Mouse (Mus musculus) adrenal gland, adult 2 months (tissue): ENCODE results near the gene Macrod2. TPM values are rescaled to one million over a fixed set of nuclear protein-coding genes. Genes with fewer than 3 reads are reported as not detected.

Experiments used
- DNase-seq: peaks from one replicate; pipeline ENCODE4 v3.0.0; 2021
- polyA plus RNA-seq: library from polyadenylated mRNA; depleted of rRNA; stranded (reverse); fragments of >200 nt; gene quantifications from 2 replicates; pipeline ENCODE4 v1.2.3, GENCODE M21; 2012
- total RNA-seq, 2 experiments: library from RNA; stranded (reverse); gene quantifications; 2 replicates each; pipeline ENCODE4 v1.2.3; 2021

Macrod2 gene
- total and polyA plus RNA-seq, 3 experiments, result 8.1 to 8.4 (median 8.3) TPM

DNA sequence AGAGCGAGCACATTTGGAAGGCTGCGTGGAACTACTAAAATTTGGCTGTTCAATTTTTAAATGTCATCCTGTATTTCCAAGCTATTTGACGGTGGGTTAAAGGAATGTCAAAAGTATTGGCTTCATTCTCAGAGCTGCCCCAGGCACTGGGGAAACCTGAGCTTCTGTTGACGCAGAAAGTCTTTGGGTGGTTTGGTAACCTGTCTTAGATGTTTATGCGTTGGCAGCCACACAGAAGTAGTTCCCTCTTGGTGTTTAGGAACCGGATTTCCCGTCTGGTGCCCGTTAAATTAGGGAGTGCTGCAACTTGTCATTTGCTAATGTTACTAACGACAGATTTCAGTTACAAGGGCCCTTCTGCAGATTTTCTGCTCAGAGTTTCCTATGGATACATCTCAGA is 1837.7 kb downstream of the Macrod2 start:
- DNase-seq, result no peak

DNA sequence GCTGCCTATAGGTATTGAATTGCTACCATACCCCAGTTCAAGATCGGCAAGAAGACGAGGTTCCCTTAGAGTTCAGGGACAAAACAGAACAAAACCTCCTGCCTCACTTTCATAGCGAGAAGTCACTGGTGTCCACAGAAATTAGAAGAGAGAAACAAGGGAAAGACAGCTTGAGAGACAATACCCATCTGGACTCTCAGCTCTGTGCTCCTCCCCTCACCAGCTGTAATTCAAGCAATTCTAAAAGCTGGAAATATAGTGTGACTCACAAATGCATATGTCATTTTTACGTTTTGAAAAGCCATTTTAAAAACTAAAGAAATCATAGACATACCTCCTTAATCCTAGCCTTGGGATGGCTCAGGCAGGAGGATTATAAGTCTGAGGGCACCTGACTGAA is 1848.4 kb downstream of the Macrod2 start:
- no peak for DNase-seq

DNA sequence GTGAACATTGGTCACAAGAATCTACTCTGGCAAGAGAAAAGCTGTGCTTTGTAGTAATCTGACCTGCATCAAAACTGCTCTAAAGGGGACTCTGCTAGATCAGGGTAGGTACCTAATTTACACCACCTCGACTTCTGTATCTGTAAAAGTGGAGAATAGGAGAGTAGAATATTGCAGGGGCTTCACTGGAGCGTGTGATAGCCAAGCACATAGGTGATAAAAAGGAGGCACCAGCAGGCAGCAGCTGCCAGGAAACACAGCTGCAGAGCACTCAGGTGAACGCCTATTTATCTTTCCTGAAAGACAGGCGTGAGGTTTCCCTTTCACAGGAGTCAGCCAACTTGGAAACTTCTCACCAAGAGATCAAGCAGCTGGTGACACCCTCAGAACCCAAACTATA is 1855.3 kb downstream of the Macrod2 start:
- no peak for DNase-seq

DNA sequence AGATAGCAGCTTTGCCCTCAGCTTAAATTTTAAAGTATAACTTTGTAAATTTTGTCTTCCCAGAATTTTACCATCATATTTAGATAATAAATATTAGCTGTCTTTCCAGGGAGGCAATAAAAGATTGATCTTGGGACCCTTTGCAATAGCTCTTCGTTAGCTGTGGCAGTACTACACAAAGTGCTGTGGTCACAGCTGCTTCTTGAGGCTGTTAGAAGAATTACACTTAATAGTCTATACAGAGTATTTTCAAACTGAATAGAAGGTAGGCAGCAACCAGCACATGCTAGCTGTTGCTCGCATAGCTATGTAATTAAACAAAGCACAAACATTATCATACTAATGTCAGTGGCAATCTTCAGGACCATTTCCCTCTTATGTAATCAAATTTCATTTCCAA is 1856.4 kb downstream of the Macrod2 start:
- no peak for DNase-seq

DNA sequence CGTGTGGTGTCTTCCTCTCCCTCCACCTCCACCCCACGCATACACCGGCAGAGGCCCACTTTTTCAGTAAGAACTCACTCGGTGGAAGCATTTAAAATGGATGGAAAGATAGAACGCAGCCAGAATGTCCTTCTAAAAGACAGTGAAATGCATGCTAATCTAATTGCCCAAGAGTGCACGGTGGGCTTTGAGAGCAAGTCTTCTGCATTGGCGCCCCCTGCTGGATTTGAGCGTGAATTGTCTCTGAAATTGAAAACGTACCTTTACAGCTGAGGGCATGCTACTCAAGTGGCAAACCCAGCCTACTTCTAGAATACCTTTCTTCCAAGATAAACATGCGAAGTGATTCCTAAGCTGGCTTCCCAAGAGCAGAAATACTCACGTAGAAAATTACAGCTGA is 1858.8 kb downstream of the Macrod2 start:
- DNase-seq, result peak; percentile 43

DNA sequence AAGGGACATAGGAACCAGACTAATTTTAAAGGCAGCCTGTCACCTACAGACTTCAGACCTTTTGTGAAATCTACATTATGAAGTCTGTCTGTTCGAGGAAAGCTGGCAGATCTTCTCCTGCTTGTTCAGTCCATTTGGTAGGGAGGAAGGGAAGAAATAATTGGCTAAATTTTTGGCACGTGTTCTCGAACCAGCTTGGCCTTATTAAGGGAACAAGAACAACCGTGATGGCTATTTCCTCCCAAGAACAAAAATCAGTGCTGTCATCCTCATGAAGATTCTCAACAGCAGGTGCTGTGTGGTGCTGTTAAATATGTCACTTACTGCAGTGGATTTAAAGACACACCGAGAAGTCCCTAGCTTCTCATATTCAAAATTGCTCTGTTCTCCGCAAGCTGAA is 1859.5 kb downstream of the Macrod2 start:
- DNase-seq, result no peak

DNA sequence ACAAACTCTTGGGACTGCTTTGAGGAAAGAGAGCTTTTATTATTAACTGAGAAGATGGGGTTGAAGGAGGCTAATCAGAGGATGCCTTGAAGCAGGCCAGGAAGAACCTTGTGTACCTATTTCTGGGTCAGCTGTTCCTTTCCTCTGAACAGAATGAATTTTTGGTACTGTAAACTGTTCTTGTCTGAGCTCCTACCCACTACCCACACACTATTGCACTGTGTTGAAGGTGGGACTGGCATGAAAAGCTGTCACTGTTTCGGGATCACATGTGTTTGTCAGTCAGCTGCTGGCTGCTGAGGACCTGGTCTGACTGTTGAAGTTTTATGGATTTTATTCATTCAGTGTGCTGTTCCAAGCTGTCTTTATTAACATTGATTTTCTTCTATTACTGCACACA is 1862.4 kb downstream of the Macrod2 start:
- no peak for DNase-seq

DNA sequence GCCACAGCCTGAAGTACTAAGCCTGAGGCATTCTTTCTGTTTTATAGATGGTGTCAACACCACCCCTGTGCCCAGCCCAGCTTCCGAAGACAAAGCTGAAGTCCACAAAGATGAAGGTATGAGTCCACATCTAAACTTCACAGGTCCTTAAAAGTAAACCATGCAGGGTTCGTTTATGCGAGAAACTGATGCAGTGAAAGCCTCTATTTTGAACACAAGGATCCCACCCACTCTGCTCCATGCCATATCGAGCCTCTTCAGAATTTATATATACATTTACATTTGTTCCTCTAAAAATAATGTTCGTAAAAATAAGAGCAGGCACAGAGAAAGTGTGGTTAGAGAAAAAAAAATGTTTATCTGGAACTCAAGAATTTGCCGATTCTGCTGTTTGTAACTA is 1865.9 kb downstream of the Macrod2 start:
- no peak for DNase-seq

DNA sequence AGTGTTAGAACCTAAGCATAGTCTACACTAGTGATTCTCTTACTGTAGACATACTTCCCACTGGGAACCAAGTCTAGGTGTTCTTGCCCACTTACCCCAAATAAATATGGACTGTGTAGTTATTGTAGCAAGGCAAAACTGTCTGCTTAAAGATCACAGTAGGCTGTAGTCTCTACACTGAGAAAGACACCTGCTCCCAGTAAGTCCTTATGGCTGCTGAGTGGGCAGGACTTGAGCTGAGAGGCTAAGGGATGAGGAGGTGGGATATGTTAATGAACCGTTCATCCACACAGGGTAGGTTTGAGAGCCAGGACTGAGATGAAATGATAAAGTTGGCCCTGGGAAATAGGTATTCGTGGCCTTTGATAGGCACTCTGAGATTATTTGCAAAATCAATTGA is 1869.6 kb downstream of the Macrod2 start:
- DNase-seq, result no peak

DNA sequence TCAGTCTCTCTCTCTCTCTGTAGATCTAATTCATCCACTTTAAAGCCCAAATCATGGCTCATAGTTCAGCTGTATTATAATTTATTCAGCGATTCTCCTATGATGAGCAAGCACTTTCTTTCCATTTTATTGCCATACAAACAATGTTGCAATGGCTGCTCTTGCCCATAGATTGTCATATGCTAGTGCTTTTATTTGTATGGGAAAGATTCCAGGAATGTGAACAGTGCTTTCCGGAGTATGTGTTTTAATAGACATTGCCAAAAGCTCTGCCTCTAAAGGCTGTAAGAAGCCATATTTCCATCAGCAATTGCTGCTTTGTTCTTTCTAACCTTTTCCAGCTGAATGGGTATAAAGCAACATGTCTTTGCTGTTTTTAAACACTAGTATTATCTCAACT is 1872.7 kb downstream of the Macrod2 start:
- DNase-seq, result no peak

DNA sequence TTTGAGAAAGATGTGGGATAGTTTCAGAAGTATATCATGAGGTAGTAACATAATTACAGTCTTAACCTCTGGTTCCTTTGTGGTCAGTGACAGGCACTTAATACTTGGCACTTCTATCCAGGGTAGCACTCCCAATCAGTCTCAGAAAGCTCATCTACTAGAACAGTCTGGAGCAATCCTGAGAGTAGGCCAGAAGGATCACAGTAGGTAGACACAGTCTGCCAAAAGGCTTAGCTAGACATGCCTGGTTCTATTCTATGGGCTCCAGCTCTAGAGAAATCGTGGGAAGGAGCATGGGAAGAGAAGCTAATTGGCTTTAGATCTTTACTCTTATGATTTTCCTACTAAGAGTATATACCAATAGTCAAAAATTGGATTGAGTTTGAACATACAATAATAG is 1891.7 kb downstream of the Macrod2 start:
- no peak for DNase-seq

DNA sequence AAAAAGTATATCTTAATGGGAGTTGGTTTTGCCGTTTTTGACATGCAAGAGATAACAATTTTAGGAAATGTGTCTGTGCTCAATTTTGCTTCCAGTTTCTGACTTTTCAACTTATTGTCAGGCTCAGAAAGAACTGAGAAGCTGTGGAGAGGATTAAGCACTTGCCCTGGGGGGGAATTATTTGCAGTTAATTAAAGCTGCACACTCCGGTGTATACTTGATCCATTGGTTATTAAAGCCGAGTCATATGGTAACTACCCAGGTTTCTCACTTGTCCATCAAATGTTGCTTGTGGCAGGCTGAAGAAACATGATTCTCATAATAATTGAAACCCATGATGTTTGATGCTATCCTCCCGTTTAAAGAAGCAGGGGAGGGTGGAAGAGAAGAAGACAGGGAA is 1899.7 kb downstream of the Macrod2 start:
- no peak for DNase-seq

DNA sequence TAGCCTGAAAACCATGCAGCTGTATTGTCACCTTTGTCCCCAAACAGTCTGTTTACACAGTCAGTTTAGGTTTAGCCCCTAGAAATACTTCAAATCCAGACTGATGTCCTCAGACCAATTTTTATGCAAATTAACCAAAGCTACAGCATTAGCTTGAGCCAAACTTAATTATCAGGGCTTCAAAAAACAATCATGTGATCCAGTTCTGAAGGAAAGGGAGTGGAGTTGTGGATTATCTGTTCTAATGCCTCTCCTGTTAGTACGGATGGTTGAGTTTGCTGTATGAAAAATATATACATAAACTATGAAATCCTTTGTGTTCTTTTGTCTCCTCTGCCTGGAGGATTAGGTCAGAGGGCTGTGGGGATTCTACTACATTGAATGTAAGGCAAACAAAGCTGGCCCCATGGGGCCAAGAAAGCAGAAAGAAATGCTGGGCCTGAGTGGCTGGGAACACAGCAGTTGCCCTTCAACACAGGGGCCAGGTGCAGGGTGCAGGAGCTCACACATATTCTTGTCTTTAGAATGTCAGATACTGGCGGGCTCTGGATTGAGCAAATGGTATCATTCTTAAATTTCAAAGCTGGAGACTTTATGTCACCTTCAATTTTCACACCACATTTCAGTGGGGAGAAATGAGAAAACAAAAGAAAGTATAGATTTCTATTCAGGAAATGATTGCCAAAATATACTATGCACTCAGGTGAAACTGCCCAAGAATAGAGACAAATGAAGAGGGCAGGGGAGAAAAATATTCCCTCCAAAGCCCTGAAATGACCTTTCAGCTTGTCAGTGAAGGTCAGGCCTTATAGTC is 1908.2 kb downstream of the Macrod2 start:
- DNase-seq, result no peak

DNA sequence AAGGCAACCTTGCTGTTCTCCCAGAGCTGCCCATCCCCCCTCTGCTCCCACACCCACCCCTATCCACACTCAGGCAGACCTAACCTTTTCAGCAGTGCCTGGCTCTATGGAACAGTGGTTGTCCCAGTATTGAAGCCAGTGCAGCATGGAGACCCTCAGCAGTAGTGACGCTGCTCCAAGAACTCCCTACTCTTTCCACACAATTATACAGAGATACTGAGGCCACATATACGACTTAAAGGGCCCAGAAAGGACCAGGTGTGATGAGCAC is 1908.7 kb downstream of the Macrod2 start:
- no peak for DNase-seq

DNA sequence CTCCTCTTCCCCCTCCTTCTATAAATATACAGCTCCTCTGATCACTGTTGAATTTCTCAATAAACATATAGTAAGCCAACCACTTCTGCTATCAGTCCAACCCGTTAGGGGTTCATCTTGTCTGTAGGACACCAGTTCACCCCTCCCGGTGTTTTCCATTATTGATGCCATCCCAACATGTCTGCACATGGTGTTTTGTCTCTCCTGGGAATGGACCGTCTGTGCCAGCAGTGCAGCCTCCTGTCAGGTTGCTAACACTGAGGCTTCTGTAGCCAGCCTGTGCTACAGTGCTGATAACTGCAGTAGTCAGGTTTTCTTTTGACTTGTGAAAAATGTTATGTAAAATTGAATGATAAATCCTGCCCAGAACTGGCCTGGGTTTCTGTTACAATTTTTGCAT is 1928.0 kb downstream of the Macrod2 start:
- DNase-seq, result no peak

DNA sequence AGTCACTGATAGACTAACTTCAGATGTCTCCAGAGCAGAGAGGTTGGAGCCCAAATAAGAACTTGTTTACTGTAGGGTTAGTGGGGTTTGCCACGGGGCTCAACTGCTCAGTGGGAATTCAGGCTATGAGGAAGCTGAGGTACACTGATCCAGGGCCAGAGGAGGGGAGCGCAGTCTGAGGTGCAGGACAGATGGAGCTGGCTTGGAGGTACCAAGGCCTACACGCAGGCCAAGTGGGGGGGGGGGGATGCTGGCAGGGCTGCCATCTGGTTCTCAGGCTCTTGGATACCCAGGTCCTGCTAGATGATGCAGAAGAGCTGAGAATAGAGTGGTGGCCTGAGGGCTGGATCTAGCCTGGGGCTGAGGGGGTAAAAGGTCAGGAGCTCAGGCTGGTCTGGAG is 1931.6 kb downstream of the Macrod2 start:
- no peak for DNase-seq

DNA sequence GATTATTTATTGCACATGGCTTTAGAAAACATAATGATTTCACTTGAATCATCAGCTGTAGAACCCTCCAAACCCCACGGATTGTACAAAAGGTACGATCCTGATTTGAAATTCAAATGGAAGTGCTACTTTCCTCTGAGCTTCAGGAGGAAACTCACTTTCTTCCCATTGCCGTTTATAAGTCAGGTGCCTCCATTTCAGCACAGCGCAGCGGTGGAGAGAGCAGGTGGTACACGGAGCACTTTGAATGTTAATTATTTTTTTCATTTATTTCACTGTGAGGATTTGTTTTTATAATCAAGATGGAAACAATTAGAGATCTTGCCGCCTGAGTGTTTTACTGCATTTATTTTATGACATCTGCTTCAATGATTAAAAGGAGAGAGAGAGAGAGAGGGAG is 1934.7 kb downstream of the Macrod2 start:
- DNase-seq, result no peak

DNA sequence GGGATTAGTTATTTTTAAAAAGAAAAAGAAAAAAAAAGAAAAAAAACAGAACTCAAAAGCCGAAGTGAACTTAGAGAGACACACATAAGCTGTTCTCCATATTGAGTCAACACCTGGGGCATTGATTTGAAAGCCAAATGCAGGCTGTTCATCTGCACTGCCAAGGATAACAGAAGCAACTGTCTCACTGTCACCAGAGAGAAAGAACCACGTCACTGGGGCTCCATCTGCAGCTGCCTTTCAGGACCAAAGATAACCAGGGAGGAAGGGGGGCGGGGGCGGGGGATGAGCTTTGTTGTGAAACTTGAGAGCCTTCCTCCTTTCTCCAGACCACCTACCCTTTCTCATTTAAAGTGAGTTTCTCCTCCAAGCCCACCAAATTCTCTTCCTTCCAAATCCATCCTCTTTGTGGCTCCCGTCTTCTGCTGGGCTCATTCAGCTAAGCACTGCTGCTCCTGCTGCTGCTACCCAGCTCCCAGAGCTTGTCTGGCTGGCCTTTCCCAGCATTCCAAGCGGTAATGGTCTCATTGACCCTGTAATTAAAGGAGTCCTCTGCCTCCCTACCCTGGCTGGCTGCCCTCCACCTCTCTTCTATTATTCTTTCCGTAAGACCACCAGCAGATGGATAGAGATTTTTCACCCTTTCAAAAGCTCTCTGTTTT is 1939.5 kb downstream of the Macrod2 start:
- DNase-seq, result no peak

DNA sequence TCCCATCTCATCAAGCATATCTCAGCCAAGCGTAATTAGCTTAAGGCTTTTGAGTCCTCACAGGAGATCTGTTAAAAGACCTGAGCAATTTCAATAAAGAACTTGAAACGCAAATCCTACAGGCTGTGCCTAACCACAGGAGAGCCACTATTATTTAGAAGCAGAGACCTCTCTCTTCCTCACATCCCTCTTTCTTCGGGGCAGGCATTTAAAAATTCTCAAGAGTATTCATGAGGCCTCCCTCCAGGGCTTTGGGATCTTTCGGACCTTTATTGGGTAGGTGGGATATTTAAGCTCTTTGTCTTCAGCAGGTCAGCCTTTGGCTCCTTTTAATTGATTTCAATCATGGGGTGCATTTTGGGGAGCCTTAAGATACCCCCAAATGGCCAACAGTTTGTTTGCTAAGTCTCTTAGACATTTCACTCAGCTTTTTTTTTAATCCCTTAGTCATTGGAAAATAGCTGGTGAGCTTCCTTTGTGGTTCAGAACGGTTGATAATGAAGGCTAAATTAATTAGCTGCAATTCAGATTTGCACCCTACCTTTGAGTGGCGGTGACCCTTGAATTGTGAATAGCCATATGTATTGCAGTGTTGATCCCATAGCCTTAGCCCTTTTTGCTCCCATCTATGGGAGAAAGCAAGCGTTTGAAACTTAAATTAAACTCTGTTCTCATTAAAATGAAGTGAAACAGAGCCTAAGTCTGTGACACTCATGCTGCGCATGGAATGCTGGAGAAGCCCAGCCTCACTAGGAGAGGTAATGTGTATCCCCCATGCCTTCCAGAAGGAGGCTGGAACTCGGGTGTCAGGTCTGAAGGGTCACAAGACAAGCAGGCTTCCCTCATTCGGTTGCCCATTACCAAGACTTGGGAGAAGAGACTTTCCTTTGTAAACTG is 1940.2 kb downstream of the Macrod2 start:
- DNase-seq, result no peak

DNA sequence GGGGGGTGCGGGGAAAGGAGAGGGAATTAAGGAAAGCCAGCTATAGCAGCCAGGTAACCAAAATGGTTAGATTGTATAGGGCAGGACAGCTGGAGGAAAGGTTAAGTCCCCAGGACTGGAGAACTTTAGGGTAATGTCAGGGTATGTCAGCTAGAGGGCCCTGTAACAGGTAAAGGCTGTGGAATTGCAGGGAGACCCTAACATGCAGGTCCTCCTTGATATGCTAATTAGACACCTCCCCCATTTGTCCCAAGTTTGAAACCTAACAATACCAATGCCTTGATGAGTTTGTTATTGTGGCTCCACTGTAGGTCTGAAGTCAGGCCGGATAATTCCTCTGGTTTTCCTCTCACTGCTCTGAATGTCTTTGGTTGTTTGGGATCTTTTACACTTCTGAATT is 1948.9 kb downstream of the Macrod2 start:
- no peak for DNase-seq

DNA sequence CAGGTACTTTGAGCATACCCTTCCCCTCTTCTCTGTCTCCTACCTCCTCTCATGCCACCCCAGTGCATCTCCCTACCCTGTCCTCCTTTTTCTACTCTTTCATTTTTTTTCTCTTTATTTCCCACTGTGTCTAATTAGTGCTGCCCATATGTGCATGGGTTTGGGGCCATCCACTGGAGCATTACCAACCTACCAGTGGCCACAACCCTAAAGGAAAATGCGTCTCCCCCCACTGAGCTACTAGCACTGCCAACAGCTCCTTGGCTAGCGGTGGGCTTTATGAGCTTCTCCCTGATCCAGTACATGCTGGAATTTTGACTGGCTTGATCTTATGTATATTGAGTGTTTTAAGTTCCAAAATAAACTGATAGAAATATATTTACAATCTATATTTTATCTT is 1949.6 kb downstream of the Macrod2 start:
- DNase-seq, result no peak

DNA sequence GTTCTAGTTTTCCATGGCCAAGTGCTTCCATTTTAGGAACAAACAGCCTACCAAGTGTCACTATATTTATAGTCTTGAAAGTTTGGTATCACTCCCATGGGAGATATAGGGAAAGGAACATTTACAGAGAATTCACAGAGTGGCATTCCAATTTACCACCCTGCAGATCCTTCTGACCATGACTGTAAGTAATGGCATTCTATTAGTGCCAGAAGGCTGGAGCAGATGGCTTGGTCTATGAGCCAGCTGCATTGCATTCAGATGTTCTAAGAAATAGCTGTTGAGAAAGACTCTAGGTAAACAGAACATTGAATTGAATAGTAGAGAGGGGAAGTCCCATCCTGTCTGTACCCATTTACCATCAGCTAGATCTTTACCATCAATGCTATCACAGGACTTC is 1954.7 kb downstream of the Macrod2 start:
- DNase-seq, result no peak

DNA sequence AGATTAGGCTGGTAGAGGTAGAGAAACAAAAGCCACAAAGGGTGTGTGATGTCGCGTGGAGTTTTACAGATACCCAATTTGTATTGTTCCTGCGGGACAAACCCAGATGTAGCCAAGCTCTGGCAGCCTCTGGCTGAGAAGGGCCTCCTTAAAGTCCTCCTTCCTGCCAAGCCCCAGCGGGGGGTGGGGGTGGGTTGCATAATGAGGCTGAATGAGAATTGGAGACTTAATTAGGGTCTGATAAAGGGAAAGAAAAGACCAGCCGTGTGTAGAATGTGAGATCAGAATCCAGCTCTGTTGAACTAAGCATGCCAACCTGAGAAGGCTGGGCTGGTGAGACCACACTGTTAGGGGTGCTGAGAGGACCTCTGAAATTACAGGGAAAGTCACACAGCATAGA is 1967.8 kb downstream of the Macrod2 start:
- no peak for DNase-seq
